Mouse (Mus musculus) ES-Bruce4 (cell line): Measurements from ENCODE around the gene Olfr801. TPM values are rescaled to one million over a fixed set of nuclear protein-coding genes. Genes with fewer than 3 reads are reported as not detected.
A peak's percentile ranks its signal among the peaks of the same experiment; 100 is the strongest.

Experiments
- H3K27ac ChIP-seq: 2 replicates; pipeline ENCODE4 v1.5.1; 2012; ENCODE audit warnings: low read length, inconsistent platforms; ENCODE audit not compliant: insufficient read depth
- H3K27me3 ChIP-seq: 2 replicates; pipeline ENCODE4 v1.6.1; 2012; ENCODE audit warnings: mild to moderate bottlenecking, low read length, inconsistent platforms; ENCODE audit not compliant: control insufficient read depth, poor library complexity, insufficient read depth, severe bottlenecking
- H3K36me3 ChIP-seq: 2 replicates; pipeline ENCODE4 v1.6.1; 2012; ENCODE audit warnings: inconsistent platforms, mild to moderate bottlenecking, low read length, moderate library complexity; ENCODE audit not compliant: control insufficient read depth, poor library complexity, insufficient read depth, severe bottlenecking
- H3K4me1 ChIP-seq: one replicate; pipeline ENCODE4 v1.8.1; 2011; ENCODE audit warnings: low read length; ENCODE audit not compliant: control insufficient read depth, insufficient read depth
- H3K4me3 ChIP-seq: 2 replicates; pipeline ENCODE4 v1.5.1; 2011; ENCODE audit warnings: low read depth, mild to moderate bottlenecking, low read length
- H3K9ac ChIP-seq: 2 replicates; pipeline ENCODE4 v1.6.1; 2012; ENCODE audit warnings: low read depth, mild to moderate bottlenecking, inconsistent platforms; ENCODE audit not compliant: poor library complexity, severe bottlenecking
- H3K9me3 ChIP-seq: replicated peaks from 2 replicates; pipeline ENCODE4 v1.6.1; 2012; ENCODE audit warnings: mild to moderate bottlenecking, low read length, inconsistent platforms; ENCODE audit not compliant: control insufficient read depth, poor library complexity, insufficient read depth, severe bottlenecking
- CTCF ChIP-seq: IDR thresholded peaks from one replicate; pipeline ENCODE4 v1.8.1; 2011; ENCODE audit warnings: low read depth, low read length
- EP300 ChIP-seq: IDR thresholded peaks from 2 replicates; pipeline ENCODE4 v1.6.1; 2011; ENCODE audit warnings: low read depth, low read length; ENCODE audit not compliant: insufficient read depth
- POLR2A ChIP-seq: IDR thresholded peaks from one replicate; pipeline ENCODE4 v1.8.1; 2011; ENCODE audit warnings: low read length; ENCODE audit not compliant: insufficient read depth
- polyA plus RNA-seq: library from polyadenylated mRNA; stranded (reverse); fragments of >200 nt; gene quantifications from 2 replicates; pipeline ENCODE4 v1.2.4, GENCODE M21; 2011; ENCODE audit warnings: low read depth; ENCODE audit not compliant: missing spikeins, insufficient read depth, insufficient read length

Gene Olfr801
- polyA plus RNA-seq, 1 experiment, result not detected

DNA sequence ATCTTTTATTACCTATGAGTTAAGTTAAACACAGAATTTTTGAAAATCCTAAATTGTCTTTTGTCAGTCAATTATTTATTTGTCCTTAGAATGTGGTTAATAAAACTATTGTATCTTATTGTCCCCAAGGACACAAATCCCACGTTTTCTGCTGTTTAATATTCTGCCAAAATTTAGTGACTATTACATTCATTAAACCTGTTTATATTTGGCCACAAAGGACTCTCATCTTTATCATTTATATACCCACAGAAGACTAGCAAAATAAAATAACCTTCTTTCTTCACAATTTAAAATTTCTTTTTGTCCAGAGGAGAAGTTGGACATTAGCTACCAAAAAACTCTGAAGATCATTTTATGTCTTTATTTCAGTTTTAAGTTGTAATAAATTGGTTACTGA, 36.5 kb downstream of the Olfr801 start, which contains the start of gene Olfr799:
Gene Olfr799, plus strand, starts transcription at position 301 of the 400 bp plus-strand sequence.
- Histone ChIP-seq H3K4me1 (no peaks in the 10 kb centered on the region), H3K9ac (no peak within 1 kb of the TSS), H3K4me3 (no peak within 1 kb of the TSS), H3K27ac (no peak within 1 kb of the TSS), H3K36me3 (no peaks in the 10 kb centered on the region), H3K9me3 (no peaks in the 10 kb centered on the region), H3K27me3 (no peaks in the 10 kb centered on the region)
- TF ChIP-seq POLR2A, result no peak
- TF ChIP-seq CTCF, result no peak
- no peak for TF ChIP-seq EP300

DNA sequence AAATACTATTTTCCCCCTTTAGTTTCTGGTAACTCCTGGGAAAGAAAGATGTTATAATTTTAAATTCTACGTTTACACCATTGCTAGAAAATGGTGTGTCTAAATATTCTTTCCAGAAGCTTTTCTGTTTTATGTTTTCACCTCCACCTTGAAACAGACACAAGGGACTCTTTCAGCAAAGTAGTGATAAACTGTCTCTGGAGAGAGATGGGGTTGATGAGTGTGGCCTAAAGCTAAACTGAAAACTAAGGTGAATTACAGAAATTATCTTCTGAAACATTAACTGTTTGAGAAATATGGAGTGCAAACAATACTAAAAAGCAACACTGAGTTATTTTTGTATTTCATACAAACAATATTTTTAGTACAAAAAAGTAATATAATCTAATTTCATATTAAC, 45.8 kb downstream of the Olfr801 start, which contains the start of gene Olfr798:
Gene Olfr798, minus strand, starts transcription at position 101 of the 400 bp plus-strand sequence.
- Histone ChIP-seq H3K9ac (no peak within 1 kb of the TSS), H3K36me3 (no peaks in the 10 kb centered on the region), H3K4me3 (no peak within 1 kb of the TSS)

DNA sequence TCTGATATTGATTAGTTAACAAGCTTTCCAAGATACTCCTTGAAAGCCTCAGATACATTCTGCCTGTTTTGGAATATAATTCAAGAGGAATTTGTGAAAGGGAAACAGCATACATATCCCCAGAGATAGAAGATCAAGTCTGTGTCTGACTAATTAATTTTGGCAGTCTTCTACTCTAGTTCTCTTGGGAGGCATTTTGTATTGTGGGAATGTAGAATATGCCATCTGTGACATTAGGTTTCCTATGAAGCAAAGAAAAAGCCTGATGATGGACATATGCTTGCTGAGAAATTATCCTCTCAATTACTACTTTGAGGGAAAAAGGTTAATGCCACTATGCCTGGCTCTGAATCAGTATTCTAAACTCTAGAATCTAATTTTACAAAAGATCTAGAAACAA, 50.4 kb downstream of the Olfr801 start:
- Histone ChIP-seq H3K4me3 (no peak overlapping the region), H3K4me1 (no peaks in the 10 kb centered on the region), H3K27ac (no peak overlapping the region), H3K9ac (no peak overlapping the region), H3K9me3 (no peaks in the 10 kb centered on the region), H3K27me3 (no peaks in the 10 kb centered on the region), H3K36me3 (no peaks in the 10 kb centered on the region)
- TF ChIP-seq POLR2A, result no peak
- TF ChIP-seq CTCF, result no peak
- no peak for TF ChIP-seq EP300

More for the DNA sequence above, 45.8 kb downstream of the Olfr801 start, which contains the start of gene Olfr798:
- TF ChIP-seq POLR2A (no peak), CTCF (no peak), EP300 (no peak)
- Histone ChIP-seq H3K27me3 (no peaks in the 10 kb centered on the region), H3K9me3 (no peaks in the 10 kb centered on the region), H3K4me1 (no peaks in the 10 kb centered on the region), H3K27ac (no peak within 1 kb of the TSS)

DNA sequence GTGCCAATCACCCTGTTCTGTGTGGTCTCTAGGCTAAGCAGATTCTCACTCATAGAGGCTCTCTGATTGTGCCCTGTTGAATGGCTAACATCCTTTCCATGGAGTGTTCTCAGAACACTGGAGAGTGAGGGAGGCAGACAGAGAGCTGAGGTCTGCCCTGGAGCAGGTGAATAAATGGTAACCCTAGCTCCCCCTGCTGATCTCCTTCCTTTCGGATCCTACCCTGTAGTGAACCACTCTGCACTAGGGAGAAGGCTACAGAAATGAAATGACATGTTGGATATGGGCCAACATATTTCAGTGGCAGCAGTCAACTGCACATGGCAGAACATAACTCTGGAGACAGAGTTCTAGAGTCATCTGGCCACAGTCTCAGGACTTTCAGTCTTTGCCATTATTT, 51.9 kb downstream of the Olfr801 start:
- no peaks in the 10 kb centered on the region for H3K36me3 ChIP-seq
- H3K27ac ChIP-seq, result no peak overlapping the region
- peak; percentile 18 for TF ChIP-seq CTCF
- no peak for TF ChIP-seq POLR2A
- no peaks in the 10 kb centered on the region for H3K27me3 ChIP-seq
- H3K4me3 ChIP-seq, result no peak overlapping the region
- no peaks in the 10 kb centered on the region for H3K9me3 ChIP-seq
- no peak overlapping the region for H3K9ac ChIP-seq
- no peaks in the 10 kb centered on the region for H3K4me1 ChIP-seq

Other genes starting within 250 kb of the Olfr801 start
- not detected in 2 replicates for gene Olfr786, start 246.6 kb downstream of the Olfr801 start, polyA plus RNA-seq
- 0.14 TPM in 1 of 2 replicates, not detected in the other for gene Olfr787, start 212.0 kb downstream of the Olfr801 start, polyA plus RNA-seq
- not detected in 2 replicates for gene Olfr788, start 202.9 kb downstream of the Olfr801 start, polyA plus RNA-seq
- gene Olfr789, start 189.1 kb downstream of the Olfr801 start, polyA plus RNA-seq, result not detected in 2 replicates
- not detected in 2 replicates for gene Olfr790, start 175.4 kb downstream of the Olfr801 start, polyA plus RNA-seq
- gene Olfr791, start 152.1 kb downstream of the Olfr801 start, polyA plus RNA-seq, result not detected in 2 replicates
- not detected in 2 replicates for gene Olfr792, start 134.7 kb downstream of the Olfr801 start, polyA plus RNA-seq
- 0.29 TPM in 1 of 2 replicates, not detected in the other for gene Olfr794, start 106.2 kb downstream of the Olfr801 start, polyA plus RNA-seq
- 0.24 TPM in 1 of 2 replicates, not detected in the other for gene Olfr796, start 61.3 kb downstream of the Olfr801 start, polyA plus RNA-seq
- not detected in 2 replicates for gene Olfr798, start 45.9 kb downstream of the Olfr801 start, polyA plus RNA-seq
- gene Olfr799, start 36.4 kb downstream of the Olfr801 start, polyA plus RNA-seq, result not detected in 2 replicates
- gene Olfr800, start 16.2 kb downstream of the Olfr801 start, polyA plus RNA-seq, result not detected in 2 replicates
- gene Olfr802, start 14.3 kb upstream of the Olfr801 start, polyA plus RNA-seq, result not detected in 2 replicates
- gene Olfr803, start 20.4 kb upstream of the Olfr801 start, polyA plus RNA-seq, result not detected in 2 replicates
- not detected in 2 replicates for gene Olfr804, start 29.3 kb upstream of the Olfr801 start, polyA plus RNA-seq
- gene Olfr805, start 55.5 kb upstream of the Olfr801 start, polyA plus RNA-seq, result not detected in 2 replicates
- not detected in 2 replicates for gene Olfr806, start 68.1 kb upstream of the Olfr801 start, polyA plus RNA-seq
- not detected in 2 replicates for gene Olfr807, start 83.9 kb upstream of the Olfr801 start, polyA plus RNA-seq
- not detected in 2 replicates for gene Olfr808, start 91.6 kb upstream of the Olfr801 start, polyA plus RNA-seq
- gene Olfr809, start 100.8 kb upstream of the Olfr801 start, polyA plus RNA-seq, result not detected in 2 replicates
- gene Olfr810, start 121.1 kb upstream of the Olfr801 start, polyA plus RNA-seq, result not detected in 2 replicates
- not detected in 2 replicates for gene Olfr811, start 130.5 kb upstream of the Olfr801 start, polyA plus RNA-seq
- gene Olfr812, start 172.2 kb upstream of the Olfr801 start, polyA plus RNA-seq, result not detected in 2 replicates
- gene Olfr813, start 181.5 kb upstream of the Olfr801 start, polyA plus RNA-seq, result not detected in 2 replicates
- gene Olfr814, start 206.0 kb upstream of the Olfr801 start, polyA plus RNA-seq, result 0.40 TPM in 1 of 2 replicates, not detected in the other
- gene Olfr815, start 232.0 kb upstream of the Olfr801 start, polyA plus RNA-seq, result not detected in 2 replicates
- gene Olfr816, start 241.7 kb upstream of the Olfr801 start, polyA plus RNA-seq, result not detected in 2 replicates